Mouse (Mus musculus) spleen, adult 2 months (tissue): Measurements from ENCODE around the gene Lonrf2. TPM values are rescaled to one million over a fixed set of nuclear protein-coding genes. Genes with fewer than 3 reads are reported as not detected.

Experiments
- DNase-seq, 2 experiments: peaks; one replicate each; pipeline versions ENCODE4 v3.0.0 to v3.0.0-alpha.2; 2012 to 2021; ENCODE audit warnings: low spot score in 2 of 2, low read depth in 1 of 2
- H3K27ac ChIP-seq: fragments of 200-500 bp; 2 replicates; pipeline ENCODE4 v1.5.1; 2012; ENCODE audit warnings: low read length, inconsistent platforms; ENCODE audit not compliant: insufficient read depth
- H3K27me3 ChIP-seq: fragments of 200-500 bp; 2 replicates; pipeline ENCODE4 v1.6.1; 2012; ENCODE audit warnings: mild to moderate bottlenecking, moderate library complexity, low read length, inconsistent platforms; ENCODE audit not compliant: control insufficient read depth, insufficient read depth
- H3K36me3 ChIP-seq: fragments of 200-500 bp; 2 replicates; pipeline ENCODE4 v1.6.1; 2012; ENCODE audit warnings: mild to moderate bottlenecking, low read length, inconsistent platforms; ENCODE audit not compliant: control insufficient read depth, insufficient read depth
- H3K4me1 ChIP-seq: fragments of 200-500 bp; 2 replicates; pipeline ENCODE4 v1.6.1; 2011; ENCODE audit warnings: inconsistent platforms; ENCODE audit not compliant: control insufficient read depth, insufficient read depth, insufficient read length
- H3K4me3 ChIP-seq: fragments of 200-500 bp; 2 replicates; pipeline ENCODE4 v1.5.1; 2011; ENCODE audit warnings: mild to moderate bottlenecking, inconsistent platforms; ENCODE audit not compliant: insufficient read depth, insufficient read length; ENCODE audit errors: extremely low read depth
- CTCF ChIP-seq: fragments of 200-500 bp; IDR thresholded peaks from 2 replicates; pipeline ENCODE4 v1.5.1; 2011; ENCODE audit warnings: mild to moderate bottlenecking, inconsistent platforms; ENCODE audit not compliant: insufficient read depth, insufficient read length, insufficient replicate concordance; ENCODE audit errors: extremely low read depth
- POLR2A ChIP-seq: fragments of 200-500 bp; IDR thresholded peaks from 2 replicates; pipeline ENCODE4 v1.6.1; 2011; ENCODE audit warnings: low read depth, low read length, inconsistent platforms
- WGBS: fragments of 180-500 bp; shearing (Covaris S2); methylation state at CpG from one replicate; pipeline ENCODE4 v1.1.7; 2018; 5-methylcytosine and 5-hydroxymethylcytosine counted together
- polyA plus RNA-seq: library from polyadenylated mRNA; depleted of rRNA; stranded (reverse); fragments of >200 nt; gene quantifications from 2 replicates; pipeline ENCODE4 v1.2.3, GENCODE M21; 2012; rRNA removed

Gene Lonrf2
- polyA plus RNA-seq, 1 experiment, result 0.05 TPM

- H3K27ac ChIP-seq, result no peak overlapping the region
- no peaks in the 10 kb centered on the region for H3K27me3 ChIP-seq
- H3K4me3 ChIP-seq, result no peak overlapping the region
- no peaks in the 10 kb centered on the region for H3K4me1 ChIP-seq
- H3K36me3 ChIP-seq, result no peaks in the 10 kb centered on the region
- 94% methylated on average over 10 of the region's 10 CpGs for whole genome bisulfite sequencing
- no peak for DNase-seq
- TF ChIP-seq CTCF, result no peak
- no peak for TF ChIP-seq POLR2A
Measured at GRCm38 (mm10) chr1:38763960-38764613, 72.4 kb downstream of the Lonrf2 start.

DNA sequence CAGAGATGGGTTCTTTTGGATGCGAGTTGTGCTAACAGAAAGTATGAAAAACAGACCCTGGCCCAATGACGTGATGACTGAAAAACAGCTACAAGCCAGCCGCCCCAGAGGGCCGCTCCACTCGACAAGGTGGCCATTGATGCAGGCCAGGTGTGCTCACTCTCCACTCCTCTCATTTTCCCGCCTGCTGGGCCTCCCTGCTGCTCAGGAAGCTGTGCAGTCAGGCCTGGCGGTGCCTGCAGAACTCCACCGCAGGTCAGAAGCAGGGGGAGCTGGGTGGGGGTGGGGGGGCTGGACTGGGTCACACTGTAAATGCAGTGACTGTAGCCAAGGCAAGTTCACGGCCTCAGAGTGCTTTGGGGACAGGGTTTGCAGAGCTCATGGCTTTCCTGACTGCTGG is 76.1 kb downstream of the Lonrf2 start:
- Histone ChIP-seq H3K36me3 (no peaks in the 10 kb centered on the region), H3K27ac (no peak overlapping the region), H3K4me1 (no peaks in the 10 kb centered on the region), H3K4me3 (no peak overlapping the region), H3K27me3 (no peaks in the 10 kb centered on the region)
- TF ChIP-seq POLR2A (no peak), CTCF (no peak)
- whole genome bisulfite sequencing, result 53% methylated on average over 9 of the region's 9 CpGs
- DNase-seq, result no peak

GRCm38 (mm10) chr1:38757791-38758403 is 78.6 kb downstream of the Lonrf2 start:
- DNase-seq, result no peak
- no peaks in the 10 kb centered on the region for H3K4me1 ChIP-seq
- no peaks in the 10 kb centered on the region for H3K27me3 ChIP-seq
- TF ChIP-seq POLR2A, result no peak
- no peak for TF ChIP-seq CTCF
- H3K27ac ChIP-seq, result no peak overlapping the region
- H3K36me3 ChIP-seq, result no peaks in the 10 kb centered on the region
- WGBS, result 90% methylated on average over 5 of the region's 5 CpGs
- H3K4me3 ChIP-seq, result no peak overlapping the region

- no peak overlapping the region for H3K27ac ChIP-seq
- no peak overlapping the region for H3K4me3 ChIP-seq
- WGBS, result 69% methylated on average over 1 of the region's 1 CpGs
- no peaks in the 10 kb centered on the region for H3K4me1 ChIP-seq
- TF ChIP-seq POLR2A (no peak), CTCF (no peak)
- no peaks in the 10 kb centered on the region for H3K27me3 ChIP-seq
- DNase-seq, result no peak
- no peaks in the 10 kb centered on the region for H3K36me3 ChIP-seq
Measured at GRCm38 (mm10) chr1:38743863-38744262, 92.6 kb downstream of the Lonrf2 start.

Other genes starting within 250 kb of the Lonrf2 start
- 20.2 and 26.9 TPM in 2 replicates for gene Aff3, start 171.8 kb downstream of the Lonrf2 start, polyA plus RNA-seq
- 3.2 and 4.4 TPM in 2 replicates for gene Chst10, start 61.5 kb upstream of the Lonrf2 start, polyA plus RNA-seq
- not detected in 2 replicates for gene Nms, start 102.4 kb upstream of the Lonrf2 start, polyA plus RNA-seq
- 11.3 and 11.4 TPM in 2 replicates for gene Pdcl3, start 148.9 kb upstream of the Lonrf2 start, polyA plus RNA-seq